Comparison of ENCODE assay signal across 20 mouse cellular contexts in genomic region chr12:104813762-104814161, GRCm38 (mm10). TPM values are rescaled to one million over a fixed set of nuclear protein-coding genes. Genes with fewer than 3 reads are reported as not detected.
"Had no signal": no experiment of that assay in that cellular context is flagged by ENCODE, and none has a peak within 500 bp of the region (broad histone marks: within the 10 kb centered on the region; RNA-seq: fewer than 3 reads in every experiment).

No protein-coding gene starts in this region.

- H3K27ac ChIP-seq: lung, embryonic 15.5 days; macrophage; midbrain, embryonic 13.5 days; midbrain, embryonic 15.5 days; neural tube, embryonic 13.5 days; neural tube, embryonic 15.5 days had no signal

- H3K4me3 ChIP-seq: lung, embryonic 15.5 days; megakaryocyte, embryonic 14.5 days; midbrain, embryonic 13.5 days; midbrain, embryonic 15.5 days; myocyte; neural tube, embryonic 13.5 days; neural tube, embryonic 15.5 days had no signal

- H3K4me2 ChIP-seq: lung, embryonic 15.5 days; midbrain, embryonic 11.5 days; midbrain, embryonic 13.5 days; midbrain, embryonic 15.5 days; neural tube, embryonic 13.5 days; neural tube, embryonic 15.5 days had no signal

- H3K9ac ChIP-seq: liver, postnatal 0 days; lung, embryonic 15.5 days; midbrain, embryonic 13.5 days; midbrain, embryonic 15.5 days; neural tube, embryonic 13.5 days; neural tube, embryonic 15.5 days had no signal

- H3K9me3 ChIP-seq: lung, embryonic 15.5 days; megakaryocyte, embryonic 14.5 days; midbrain, embryonic 13.5 days; midbrain, embryonic 15.5 days; neural tube, embryonic 13.5 days; neural tube, embryonic 15.5 days had no signal

- H3K36me3 ChIP-seq: lung, embryonic 15.5 days; midbrain, embryonic 13.5 days; midbrain, embryonic 15.5 days; neural tube, embryonic 13.5 days; neural tube, embryonic 15.5 days had no signal

- DNase-seq: liver, postnatal 0 days; lung, adult 2 months; lung, postnatal 14 days; lung, postnatal 36 days; right cerebral cortex, postnatal 25 days; right cerebral cortex, postnatal 4 days; spleen, adult 18-20 months; thymus, adult 18-20 months; thymus, postnatal 14 days; thymus, postnatal 36 days had no signal

- ATAC-seq: liver, postnatal 0 days; lung, postnatal 0 days; midbrain, embryonic 13.5 days; midbrain, embryonic 15.5 days had no signal

- H3K27me3 ChIP-seq: lung, embryonic 15.5 days; midbrain, embryonic 13.5 days; midbrain, embryonic 15.5 days; neural tube, embryonic 13.5 days; neural tube, embryonic 15.5 days had no signal

RNA-seq across cellular contexts. Expression of gene Clmn, which starts 51.1 kb away (rescaled TPM):
- polyA plus RNA-seq: macrophage had no signal
